Mouse (Mus musculus) layer of hippocampus, adult 9-10 months (tissue): ENCODE measurements at regions not wholly inside any gene's neighbourhood (a gene's known extent, or its start where the extent isn't known, plus 50 kb on each side); places are given as distances from the start of the nearest gene placed in this dataset.

Experiments
- DNase-seq: peaks from one replicate; pipeline ENCODE4 v3.0.0; 2022; ENCODE audit warnings: low spot score

DNA sequence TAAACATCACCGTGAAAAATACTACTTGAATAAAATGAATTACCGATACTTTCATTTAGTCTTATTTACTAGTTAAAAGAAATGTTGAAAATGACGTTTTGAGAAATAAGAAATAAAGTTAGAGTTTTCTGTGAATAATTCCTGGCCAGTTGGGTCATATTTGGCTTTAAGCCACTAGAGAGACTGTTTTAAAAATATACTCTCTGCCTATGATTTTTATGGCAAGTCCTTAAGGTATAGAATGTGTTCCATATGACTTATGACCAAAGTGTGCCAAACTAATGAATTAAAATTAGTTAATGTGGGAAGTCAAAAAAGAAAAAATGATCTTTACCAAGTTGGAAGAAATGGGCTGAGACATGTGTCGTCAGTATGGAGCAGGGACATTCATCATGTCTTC is 354.2 kb upstream of the Col3a1 start:
- no peak for DNase-seq

DNA sequence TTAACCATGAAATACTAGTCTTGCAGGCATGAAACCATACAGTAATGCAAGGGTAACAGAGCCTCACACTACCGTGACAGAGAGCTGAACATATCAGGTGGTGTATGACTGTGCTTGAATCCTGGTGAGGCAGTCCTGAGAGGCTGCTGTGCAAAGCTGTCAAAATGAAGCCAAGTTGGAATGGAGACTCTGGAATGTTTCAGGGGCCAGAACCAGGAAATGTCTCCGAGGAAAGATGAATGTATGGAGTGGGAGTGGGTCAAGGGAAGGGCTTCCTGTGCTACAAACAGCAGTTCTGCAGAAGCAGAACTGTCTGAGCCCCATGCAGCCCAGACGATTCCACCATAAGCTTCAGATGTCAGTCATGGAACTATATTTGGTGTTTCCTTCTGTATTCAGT is 324.2 kb upstream of the Col3a1 start:
- no peak for DNase-seq

DNA sequence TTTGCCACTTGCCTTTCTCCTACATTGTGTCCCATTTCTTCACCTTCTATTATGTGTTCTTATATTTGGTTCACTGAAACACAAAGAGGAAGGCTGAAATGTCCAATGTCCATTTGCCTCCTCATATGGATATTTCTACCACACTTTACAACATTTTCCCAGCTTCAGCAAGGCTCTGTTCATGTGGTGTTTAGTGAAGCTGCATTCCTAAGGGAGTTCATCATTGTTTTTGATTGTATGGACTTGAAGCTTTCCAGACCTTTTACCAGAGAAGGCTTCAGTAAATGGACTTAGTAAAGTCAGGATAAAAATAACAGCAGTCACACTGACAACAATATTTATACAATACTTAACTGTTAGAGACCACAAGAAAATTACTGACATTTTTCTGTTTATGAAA is 290.8 kb upstream of the Col3a1 start:
- no peak for DNase-seq

DNA sequence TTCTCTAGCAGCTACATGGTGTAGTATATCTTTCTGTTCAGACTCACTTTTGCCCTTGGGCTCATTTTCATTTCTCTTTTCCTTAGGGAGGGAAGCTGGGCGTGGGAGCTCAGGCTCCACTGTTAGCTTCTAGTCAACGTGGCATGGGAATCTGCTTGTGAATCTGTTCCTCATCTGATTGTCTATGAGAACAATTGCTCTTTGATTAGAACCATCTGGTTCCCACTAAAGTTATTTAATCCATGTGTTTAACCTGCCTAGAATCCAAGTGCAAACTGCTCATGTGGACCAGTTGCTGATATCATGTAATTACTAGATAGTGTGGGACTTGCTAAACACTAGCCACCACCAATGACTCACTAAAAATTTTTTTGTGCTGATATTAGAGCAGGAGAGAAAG is 290.1 kb upstream of the Col3a1 start:
- DNase-seq, result no peak

DNA sequence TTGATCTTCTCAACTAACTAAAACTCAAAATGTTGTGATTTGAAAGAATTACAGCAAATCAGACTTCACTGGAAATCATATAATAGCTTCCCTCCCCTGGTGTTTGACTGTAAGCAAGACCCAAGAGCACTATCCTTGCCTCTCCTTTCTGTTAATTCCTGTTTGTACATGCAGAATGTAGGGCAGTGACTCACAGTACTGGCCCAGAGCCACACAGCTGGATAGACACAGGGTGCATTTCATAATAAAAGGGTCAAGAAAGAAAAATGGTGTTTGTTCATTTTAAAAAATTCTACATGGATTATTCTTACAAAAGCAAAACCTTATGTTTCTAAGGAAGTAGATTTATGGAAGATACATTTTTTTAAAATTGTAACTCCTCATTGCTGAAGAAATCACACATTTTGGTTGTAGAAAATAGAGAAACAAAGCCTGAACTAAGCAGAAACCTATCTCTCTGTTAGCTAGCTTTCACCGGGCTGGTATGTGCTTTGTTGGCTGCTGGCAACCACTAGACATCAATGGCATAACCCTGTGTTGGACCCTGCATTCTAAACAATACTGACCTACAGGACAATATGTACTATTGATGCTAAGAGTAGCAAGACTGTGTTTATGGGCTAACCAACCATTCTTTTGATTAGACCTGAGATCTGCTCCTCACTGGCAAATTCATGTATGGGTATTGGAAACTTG is 289.0 kb upstream of the Col3a1 start:
- no peak for DNase-seq

DNA sequence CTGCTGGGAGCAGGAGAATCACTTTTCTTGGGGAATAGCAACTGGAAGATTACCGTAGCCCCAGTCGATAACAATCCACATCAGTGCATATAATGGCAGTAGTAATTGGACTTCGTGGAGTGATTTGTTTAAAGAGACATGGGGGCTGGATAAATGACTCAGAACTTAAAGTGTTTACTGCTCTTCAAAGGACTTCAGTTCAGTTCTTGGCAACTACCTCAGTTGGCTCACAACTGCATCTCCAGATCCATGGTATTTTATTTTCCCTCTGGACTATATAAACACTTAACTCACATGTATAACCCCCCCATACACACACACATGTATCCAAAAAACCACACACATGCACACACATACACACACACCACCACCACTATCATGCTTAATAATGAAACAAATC is 288.0 kb upstream of the Col3a1 start:
- no peak for DNase-seq

DNA sequence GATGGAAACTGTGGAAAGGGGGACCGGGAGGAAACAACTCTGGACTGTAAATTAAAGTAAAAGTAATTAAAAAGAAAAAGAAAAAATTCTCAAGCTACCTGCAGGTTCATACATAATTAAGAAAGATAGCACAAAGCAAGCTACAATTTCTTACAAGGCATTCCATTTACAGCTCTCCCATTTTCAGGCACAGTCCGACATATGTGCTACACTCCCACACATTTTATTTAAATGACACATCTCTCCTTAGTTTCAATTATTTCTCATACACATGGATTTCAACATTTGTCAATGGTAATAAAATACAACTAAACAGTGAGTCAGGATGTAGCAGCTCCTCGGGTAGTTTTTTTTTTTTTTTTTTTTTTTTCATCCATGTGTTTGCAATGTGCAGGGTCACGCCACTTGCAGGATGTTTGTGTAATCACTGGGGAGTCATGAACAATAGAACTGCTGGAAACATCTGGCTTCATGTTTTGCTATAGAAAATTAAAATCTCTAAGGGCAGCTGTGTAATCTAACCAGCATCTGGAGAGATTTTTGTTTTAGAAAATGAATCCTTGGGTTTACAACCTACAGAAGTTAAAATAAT is 279.8 kb upstream of the Col3a1 start:
- no peak for DNase-seq

DNA sequence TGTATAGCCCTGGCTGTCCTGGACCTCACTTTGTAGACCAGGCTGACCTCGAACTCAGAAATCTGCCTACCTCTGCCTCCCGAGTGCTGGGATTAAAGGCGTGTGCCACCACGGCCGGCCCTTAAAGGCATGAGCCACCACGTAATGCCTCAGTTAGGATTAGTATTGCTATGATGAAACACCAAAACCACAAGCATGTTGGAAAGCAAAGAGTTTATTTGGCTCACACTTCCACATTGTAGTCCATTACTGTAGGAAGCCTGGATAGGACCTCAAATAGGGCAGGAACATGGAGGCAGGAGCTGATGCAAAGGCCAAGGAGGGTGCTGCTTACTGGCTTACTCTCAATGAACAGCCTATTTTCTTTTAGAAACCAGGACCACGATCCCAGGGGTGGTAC is 278.0 kb upstream of the Col3a1 start:
- no peak for DNase-seq

DNA sequence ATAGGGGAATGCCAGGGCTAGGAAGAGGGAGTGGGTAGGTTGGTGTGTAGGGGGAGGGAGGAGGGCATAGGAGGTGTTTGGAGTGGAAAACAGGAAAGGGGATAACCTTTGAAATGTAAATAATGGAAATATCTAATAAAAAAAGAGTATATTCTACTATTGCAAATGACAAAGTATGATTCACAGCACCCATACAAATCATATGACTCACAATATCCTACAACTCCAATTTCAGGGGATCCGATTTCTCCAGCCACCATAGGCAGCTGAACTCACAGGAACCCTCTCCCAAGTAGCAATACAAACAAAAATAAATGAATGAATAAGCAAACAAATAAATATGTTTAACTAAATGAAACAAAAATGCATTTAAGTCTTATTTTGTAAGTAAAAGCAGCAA is 270.0 kb upstream of the Col3a1 start:
- DNase-seq, result no peak

DNA sequence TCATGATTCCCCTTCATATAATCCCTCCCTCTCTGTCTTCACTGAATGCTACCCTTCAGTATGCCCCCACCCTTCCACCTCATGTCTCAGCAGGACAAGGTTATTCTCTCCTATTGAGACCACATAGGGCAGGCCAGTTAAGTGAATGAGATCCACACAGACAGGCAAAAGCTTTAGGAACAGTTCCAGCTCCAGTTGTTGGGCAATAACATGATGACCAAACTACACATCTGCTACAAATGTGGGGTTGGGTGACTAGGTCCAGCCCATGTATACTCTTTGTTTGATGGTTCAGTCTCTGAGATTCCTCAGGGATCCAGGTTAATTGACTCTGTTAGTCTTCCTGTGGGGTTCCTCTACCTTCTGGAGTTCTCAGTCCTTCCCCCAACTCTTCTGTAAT is 269.5 kb upstream of the Col3a1 start:
- DNase-seq, result no peak

DNA sequence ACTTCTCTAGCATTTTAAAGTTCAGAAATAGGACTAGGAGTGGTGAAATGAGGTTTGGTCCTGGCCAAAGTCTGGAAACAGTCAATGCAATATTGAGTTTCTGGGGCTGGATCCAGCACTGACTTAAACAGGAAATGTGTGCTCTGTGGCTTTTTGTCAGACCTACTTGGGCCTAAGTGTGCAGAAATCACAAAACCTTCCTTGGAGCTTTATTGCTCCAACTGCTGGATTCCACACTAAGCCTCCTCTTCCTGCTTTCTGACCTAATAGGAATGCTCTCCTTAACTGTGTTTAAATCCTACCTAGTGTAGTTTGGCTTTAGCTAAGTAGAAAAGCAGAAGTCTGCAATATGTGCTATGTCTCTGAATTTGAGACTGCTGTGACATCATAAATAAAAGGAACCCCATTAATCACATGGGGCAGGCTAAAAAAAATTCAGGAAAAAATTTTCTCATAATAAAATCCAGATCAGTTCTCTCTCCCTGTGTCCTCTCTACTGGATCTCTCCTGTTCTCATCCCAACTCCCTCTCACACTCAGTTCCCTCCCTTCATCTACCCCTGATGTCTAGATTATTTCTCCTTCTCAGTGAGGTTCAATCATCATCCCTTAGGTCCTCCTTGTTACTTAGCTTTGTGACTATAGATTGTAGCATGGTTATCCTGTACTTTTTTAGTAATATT is 268.0 kb upstream of the Col3a1 start:
- DNase-seq, result no peak

DNA sequence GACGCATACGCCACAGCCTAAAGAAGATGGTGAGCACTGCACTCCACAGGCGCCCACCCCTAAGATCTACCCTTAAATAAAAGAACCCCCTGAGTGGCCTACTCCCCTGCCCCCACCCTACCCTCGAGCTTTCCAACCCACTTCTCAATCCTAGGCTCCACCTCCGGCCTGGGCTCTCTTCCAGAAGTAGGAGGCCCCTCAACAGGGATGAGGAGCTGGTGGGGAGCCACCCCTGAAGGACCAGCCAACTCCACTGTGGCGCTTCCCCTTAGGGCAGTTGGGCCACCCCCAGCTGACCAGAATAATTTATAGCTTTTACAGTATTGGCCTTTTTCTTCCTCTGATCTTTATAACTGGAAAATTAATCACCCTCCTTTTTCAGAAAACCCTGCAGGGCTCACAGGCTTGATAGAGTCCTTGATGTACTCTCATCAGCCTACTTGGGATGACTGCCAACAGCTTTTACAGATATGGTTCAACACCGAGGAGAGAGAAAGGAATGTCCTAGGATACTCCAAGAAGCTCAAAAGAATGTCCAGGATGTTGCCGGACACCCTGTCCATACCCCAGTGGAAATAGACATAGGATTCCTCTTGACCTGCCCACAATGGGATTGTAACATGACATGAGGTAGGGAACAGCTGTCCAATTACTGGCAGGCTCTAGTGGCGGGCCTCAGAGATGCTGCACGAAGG is 220.3 kb upstream of the Col3a1 start:
- DNase-seq, result no peak

DNA sequence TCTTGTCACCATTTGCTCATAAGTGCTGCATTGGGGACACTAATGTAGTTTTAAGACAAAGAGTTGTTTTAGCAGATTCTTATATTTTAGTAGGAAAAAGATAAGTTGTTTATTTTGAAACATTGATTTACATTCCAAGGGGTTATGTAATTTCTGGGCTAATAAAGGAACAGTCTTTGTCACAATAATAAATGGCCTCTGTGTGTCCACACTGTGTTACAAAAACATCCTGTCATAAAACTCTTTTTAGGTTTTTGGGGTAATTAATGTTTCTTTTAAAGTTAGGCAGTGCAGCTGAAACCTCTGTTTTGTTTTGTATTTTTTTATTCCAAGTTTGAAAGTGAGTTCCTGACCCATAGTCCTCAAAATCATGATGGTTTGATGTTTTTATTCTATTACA is 210.4 kb upstream of the Col3a1 start:
- DNase-seq, result no peak

DNA sequence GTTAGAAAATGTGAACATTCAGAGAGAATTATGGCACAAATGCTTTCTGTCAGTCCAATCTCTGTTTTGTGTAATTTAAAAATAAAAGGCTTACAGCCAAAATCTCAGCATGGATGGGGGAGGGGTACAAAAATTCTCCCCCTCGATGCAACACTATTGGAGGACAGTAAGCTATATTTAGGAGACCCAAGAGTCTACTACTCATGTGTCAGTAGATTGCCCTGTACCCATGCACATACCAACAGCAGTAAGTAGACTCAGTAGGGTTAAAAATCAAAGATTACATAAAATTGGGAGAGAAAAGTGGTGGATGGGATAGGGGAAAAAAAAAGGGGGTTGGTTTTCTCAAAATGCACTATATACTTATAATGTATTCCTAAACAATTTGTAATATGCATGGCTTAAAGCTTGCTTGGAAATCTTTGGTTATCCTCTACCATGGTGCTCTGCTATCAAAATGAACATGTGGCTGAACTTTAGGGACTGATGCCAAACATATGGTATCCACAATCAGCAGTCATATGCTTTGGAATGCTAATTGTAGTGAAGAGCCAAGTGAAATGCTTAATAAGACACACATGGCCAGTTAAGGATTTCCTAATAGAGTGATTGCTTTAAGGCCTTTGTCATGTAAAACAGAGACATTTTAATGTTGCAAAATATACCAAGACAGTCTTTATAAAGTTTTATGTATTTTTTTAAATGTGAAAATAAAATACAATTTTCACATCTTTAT is 194.8 kb upstream of the Col3a1 start:
- DNase-seq, result peak; percentile 44

DNA sequence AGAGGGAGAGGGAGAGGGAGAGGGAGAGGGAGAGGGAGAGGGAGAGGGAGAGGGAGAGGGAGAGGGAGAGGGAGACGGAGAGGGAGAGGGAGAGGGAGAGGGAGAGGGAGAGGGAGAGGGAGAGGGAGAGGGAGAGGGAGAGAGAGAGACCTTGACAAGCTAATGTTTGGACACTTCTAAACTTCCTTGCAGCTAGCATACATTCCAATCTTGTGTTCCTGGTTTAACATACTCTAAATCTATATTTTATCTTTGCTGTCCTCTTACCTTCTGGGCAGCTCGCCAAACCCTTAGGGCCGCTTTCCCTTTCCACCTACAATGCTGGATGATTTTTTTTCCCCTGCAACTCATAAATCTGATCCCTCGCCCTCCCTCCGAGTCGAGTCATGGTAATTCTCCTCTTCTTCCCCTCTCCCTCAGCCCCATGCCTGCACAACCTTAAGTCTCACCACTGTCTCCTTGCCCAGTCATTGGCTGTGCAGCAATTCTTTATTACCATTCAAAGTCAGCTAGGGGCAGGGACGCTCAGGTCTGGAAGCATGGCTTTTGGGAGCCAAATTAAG is 176.1 kb upstream of the Col3a1 start:
- no peak for DNase-seq

DNA sequence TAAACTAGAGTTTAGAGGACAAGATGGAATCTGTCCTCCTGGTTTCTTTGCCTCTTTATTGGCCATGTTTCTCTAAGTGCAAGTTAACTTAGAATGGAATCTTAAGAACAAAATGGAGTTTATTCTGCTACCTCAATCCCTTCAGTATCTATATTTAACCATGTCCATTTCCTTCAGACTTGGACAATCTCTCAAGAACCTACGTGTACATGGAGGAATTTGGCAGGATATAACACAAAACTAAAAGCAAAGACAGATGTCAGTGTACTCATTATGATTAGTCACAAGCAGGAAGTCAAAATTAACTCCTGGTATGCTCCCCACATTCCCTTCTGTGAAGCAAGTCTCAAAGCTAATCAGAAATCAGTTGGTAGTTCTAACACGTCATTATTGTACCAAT is 164.3 kb upstream of the Col3a1 start:
- DNase-seq, result no peak

DNA sequence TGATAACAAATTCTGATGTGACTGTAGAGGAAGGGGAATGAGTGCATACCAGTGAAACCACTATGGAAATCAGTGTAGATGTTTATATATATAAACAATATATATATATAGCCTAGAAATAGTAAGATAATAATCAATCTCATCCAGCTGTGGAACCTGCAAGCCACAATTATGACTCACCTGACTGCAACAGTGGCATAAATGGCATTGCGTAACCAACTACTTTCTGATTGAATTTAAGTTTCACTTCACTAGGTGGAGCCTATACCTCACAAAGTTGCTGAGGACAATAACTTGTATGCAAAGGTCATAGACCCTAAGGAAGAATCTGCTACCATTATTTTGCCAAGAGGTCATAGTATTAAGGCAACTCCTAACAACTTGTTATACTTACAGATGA is 129.7 kb upstream of the Col3a1 start:
- DNase-seq, result no peak

DNA sequence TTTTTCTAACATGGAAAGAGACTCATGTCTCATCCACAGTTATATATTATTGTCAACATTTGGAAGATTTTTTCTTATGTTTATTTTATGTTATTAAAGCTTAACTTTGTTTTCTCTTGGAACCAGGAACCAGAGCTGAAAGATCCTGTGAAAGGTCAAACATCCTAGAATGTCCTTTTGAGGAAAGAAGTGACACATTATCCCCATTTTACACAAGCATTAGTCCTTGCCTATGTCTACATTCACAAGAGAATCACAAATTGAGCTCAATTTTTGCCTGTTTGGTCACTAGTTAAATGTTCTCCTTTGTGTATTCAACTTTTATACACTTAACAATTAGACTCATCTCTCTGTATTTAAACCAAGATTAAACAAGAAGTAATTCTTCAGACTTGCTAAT is 126.0 kb upstream of the Col3a1 start:
- DNase-seq, result no peak

DNA sequence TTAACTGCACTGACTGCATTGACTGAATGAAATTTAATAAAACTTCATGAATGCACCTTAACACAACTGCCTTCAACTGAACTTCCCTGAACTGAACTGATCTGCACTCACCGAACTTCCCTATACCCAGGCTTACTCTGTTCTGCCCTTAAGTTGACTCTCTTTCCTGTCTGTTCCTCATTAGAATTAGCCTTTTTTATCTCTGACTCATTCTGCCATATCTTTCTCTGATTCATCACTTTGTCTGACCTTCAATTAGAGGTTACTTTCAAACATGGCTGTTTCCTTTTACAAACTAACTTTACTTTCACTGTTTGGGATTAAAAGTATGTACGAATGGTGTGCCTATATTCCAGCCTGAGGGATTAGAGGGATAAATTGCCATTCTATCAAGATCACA is 103.4 kb upstream of the Col3a1 start:
- no peak for DNase-seq

DNA sequence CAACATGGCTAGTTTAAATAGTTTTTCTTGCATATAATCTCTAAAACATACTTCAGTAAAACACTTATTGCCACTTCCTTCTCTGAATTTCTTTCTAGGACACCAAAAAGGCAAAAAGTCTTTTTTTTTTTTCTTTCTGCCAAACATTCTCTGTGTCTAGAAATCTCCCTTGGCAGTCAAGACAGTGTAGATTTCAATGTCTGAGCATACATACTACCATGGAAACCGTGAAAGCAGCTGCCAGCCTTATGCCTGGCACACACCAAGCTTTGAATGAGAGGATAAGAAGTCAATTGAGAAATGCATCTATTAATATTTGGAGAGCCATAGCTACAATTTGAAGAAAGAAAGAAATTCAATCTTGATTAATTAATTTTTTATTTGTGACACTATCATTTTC is 95.1 kb upstream of the Col3a1 start:
- DNase-seq, result no peak
